In the genomic region with DNA sequence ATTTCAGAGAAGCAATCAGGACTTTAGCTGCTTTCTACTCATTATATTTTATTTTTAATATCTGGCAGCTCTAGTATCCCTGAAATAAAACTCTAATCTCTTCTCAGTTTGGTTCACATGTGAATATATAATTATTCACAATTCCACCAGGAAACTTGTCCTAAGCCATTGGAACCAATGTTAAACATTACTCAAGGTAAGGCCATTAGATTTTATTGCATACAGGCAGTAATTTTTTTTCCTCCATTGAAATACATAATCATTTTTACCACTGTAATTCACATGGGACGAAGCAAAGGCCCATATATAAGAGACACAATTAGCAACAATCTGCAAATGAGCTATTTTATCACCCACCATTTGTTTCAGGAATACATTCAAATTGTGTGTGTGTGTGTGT, we compare ENCODE assay signal across 33 mouse cellular contexts.
"Had no signal": no experiment of that assay in that cellular context is flagged by ENCODE, and none has a peak within 500 bp of the region (broad histone marks: within the 10 kb centered on the region; RNA-seq: fewer than 3 reads in every experiment).

No protein-coding gene starts in this region.

- H3K9me3 ChIP-seq: heart, embryonic 10.5 days; heart, embryonic 12.5 days; heart, embryonic 13.5 days; heart, embryonic 15.5 days; hindbrain, embryonic 10.5 days; hindbrain, embryonic 12.5 days; hindbrain, embryonic 13.5 days; hindbrain, embryonic 15.5 days; kidney, embryonic 15.5 days had no signal

- H3K9ac ChIP-seq: heart, embryonic 12.5 days; heart, embryonic 13.5 days; heart, embryonic 15.5 days; hindbrain, embryonic 12.5 days; hindbrain, embryonic 13.5 days; hindbrain, embryonic 14.5 days; hindbrain, embryonic 15.5 days; kidney, embryonic 15.5 days had no signal

- H3K4me1 ChIP-seq: heart, embryonic 10.5 days; heart, embryonic 12.5 days; heart, embryonic 13.5 days; heart, embryonic 15.5 days; hindbrain, embryonic 10.5 days; hindbrain, embryonic 12.5 days; hindbrain, embryonic 13.5 days; hindbrain, embryonic 15.5 days; kidney, embryonic 15.5 days had no signal

- H3K27me3 ChIP-seq: heart, embryonic 12.5 days; heart, embryonic 13.5 days; heart, embryonic 15.5 days; hindbrain, embryonic 12.5 days; hindbrain, embryonic 13.5 days; hindbrain, embryonic 15.5 days; kidney, embryonic 15.5 days had no signal

- H3K4me3 ChIP-seq: heart, embryonic 10.5 days; heart, embryonic 12.5 days; heart, embryonic 13.5 days; heart, embryonic 15.5 days; hindbrain, embryonic 10.5 days; hindbrain, embryonic 12.5 days; hindbrain, embryonic 13.5 days; hindbrain, embryonic 15.5 days; kidney, embryonic 15.5 days; layer of hippocampus, adult 2 months; left cerebral cortex, adult 2 months had no signal

- DNase-seq: heart, postnatal 10 days; heart, postnatal 14 days; heart, postnatal 36 days; heart, postnatal 4 days; kidney, adult 11 months; kidney, adult 18-20 months; kidney, adult 2 months; kidney, adult 8-10 months; kidney, adult 9 months; kidney, postnatal 10 days; kidney, postnatal 14 days; kidney, postnatal 25 days; kidney, postnatal 36 days; kidney, postnatal 4 days; layer of hippocampus, adult 9-11 months; layer of hippocampus, postnatal 36 days had no signal

- ATAC-seq: hindbrain, embryonic 16.5 days; hindbrain, postnatal 0 days; inflammation-experienced regulatory T-cells, adult 6 months had no signal

- H3K36me3 ChIP-seq: heart, embryonic 10.5 days; heart, embryonic 12.5 days; heart, embryonic 13.5 days; heart, embryonic 15.5 days; hindbrain, embryonic 10.5 days; hindbrain, embryonic 12.5 days; hindbrain, embryonic 13.5 days; hindbrain, embryonic 15.5 days; kidney, embryonic 15.5 days had no signal

- H3K4me2 ChIP-seq: heart, embryonic 11.5 days; heart, embryonic 12.5 days; heart, embryonic 13.5 days; heart, embryonic 15.5 days; hindbrain, embryonic 12.5 days; hindbrain, embryonic 13.5 days; hindbrain, embryonic 14.5 days; hindbrain, embryonic 15.5 days; kidney, embryonic 15.5 days had no signal

- H3K27ac ChIP-seq: heart, embryonic 10.5 days; heart, embryonic 13.5 days; heart, embryonic 15.5 days; hindbrain, embryonic 10.5 days; hindbrain, embryonic 12.5 days; hindbrain, embryonic 13.5 days; hindbrain, embryonic 14.5 days; hindbrain, embryonic 15.5 days; hindbrain, postnatal 0 days; kidney, embryonic 15.5 days; kidney, postnatal 0 days; layer of hippocampus, adult 2 months; left cerebral cortex, adult 2 months had no signal
